Mouse (Mus musculus) heart, embryonic 10.5 days (tissue): ENCODE measurements around the gene Il25. TPM values are rescaled to one million over a fixed set of nuclear protein-coding genes. Genes with fewer than 3 reads are reported as not detected.

ENCODE experiments used
- DNase-seq: peaks from one replicate; pipeline ENCODE4 v3.0.0-alpha.2; 2017; ENCODE audit warnings: low spot score
- H3K27ac ChIP-seq: fragments of 300-500 bp; sonication (generic); 2 replicates; pipeline ENCODE4 v1.5.1; 2016; ENCODE audit warnings: mild to moderate bottlenecking
- H3K27me3 ChIP-seq: fragments of 300-500 bp; sonication (generic); 2 replicates; pipeline ENCODE4 v1.6.1; 2016; ENCODE audit warnings: mild to moderate bottlenecking; ENCODE audit not compliant: poor library complexity, insufficient read depth, severe bottlenecking
- H3K36me3 ChIP-seq: fragments of 300-500 bp; sonication (generic); 2 replicates; pipeline ENCODE4 v1.6.1; 2016; ENCODE audit warnings: mild to moderate bottlenecking, moderate library complexity
- H3K4me1 ChIP-seq: fragments of 300-500 bp; sonication (generic); 2 replicates; pipeline ENCODE4 v1.6.1; 2016; ENCODE audit warnings: mild to moderate bottlenecking
- H3K4me3 ChIP-seq: fragments of 300-500 bp; sonication (generic); 2 replicates; pipeline ENCODE4 v1.5.1; 2016; ENCODE audit warnings: mild to moderate bottlenecking, moderate library complexity
- H3K9me3 ChIP-seq: fragments of 300-500 bp; sonication (generic); 2 replicates; pipeline ENCODE4 v1.6.1; 2016; ENCODE audit warnings: mild to moderate bottlenecking, moderate library complexity
- WGBS: fragments of 180-500 bp; shearing (Covaris S2); methylation state at CpG from one replicate; pipeline ENCODE4 v1.1.7; 2016; 5-methylcytosine and 5-hydroxymethylcytosine counted together
- polyA plus RNA-seq: library from polyadenylated mRNA; unstranded; fragments of >200 nt; fragmentation: Nextera tagmentation; extraction: Ambion mirVana; gene quantifications from 2 replicates; pipeline ENCODE4 v1.2.1, GENCODE M21; 2016

The Il25 gene
- polyA plus RNA-seq, 1 experiment from 2014 or later = not detected

- no peak for DNase-seq
- Histone ChIP-seq H3K27me3 (no peaks in the 10 kb centered on the region), H3K4me1 (peaks cover 38% of the 10 kb centered on the region), H3K9me3 (no peaks in the 10 kb centered on the region), H3K36me3 (peaks cover 48% of the 10 kb centered on the region), H3K4me3 (peak overlapping the region; percentile 85), H3K27ac (peak overlapping the region; percentile 90)
- 3% methylated on average over 66 of the region's 69 CpGs for WGBS
These were observed 20.2 kb upstream of the Il25 start for GRCm38 (mm10) chr14:54912109-54912850.

- WGBS = 0% methylated on average over 28 of the region's 28 CpGs
- Histone ChIP-seq H3K27me3 (no peaks in the 10 kb centered on the region), H3K4me1 (peaks cover 37% of the 10 kb centered on the region), H3K4me3 (peak within 1 kb of the TSS; percentile 85), H3K36me3 (peaks cover 47% of the 10 kb centered on the region), H3K27ac (peak within 1 kb of the TSS; percentile 90), H3K9me3 (no peaks in the 10 kb centered on the region)
- DNase-seq = no peak
These were observed 19.6 kb upstream of the Il25 start, which contains the start of gene Slc22a17 for GRCm38 (mm10) chr14:54912886-54913285. Gene Slc22a17, minus strand, starts transcription at chr14:54913132.

GRCm38 (mm10) chr14:54913343-54913742 lies 19.2 kb upstream of the Il25 start:
- H3K9me3 ChIP-seq = no peaks in the 10 kb centered on the region
- peak overlapping the region; percentile 85 for H3K4me3 ChIP-seq
- no peaks in the 10 kb centered on the region for H3K27me3 ChIP-seq
- WGBS = 16% methylated on average over 10 of the region's 10 CpGs
- DNase-seq = no peak
- H3K27ac ChIP-seq = peak overlapping the region; percentile 90
- peaks cover 34% of the 10 kb centered on the region for H3K4me1 ChIP-seq
- peaks cover 46% of the 10 kb centered on the region for H3K36me3 ChIP-seq

GRCm38 (mm10) chr14:54920076-54920685 lies 12.3 kb upstream of the Il25 start:
- H3K36me3 ChIP-seq = peaks cover 70% of the 10 kb centered on the region
- H3K27ac ChIP-seq = no peak overlapping the region
- H3K9me3 ChIP-seq = peaks cover 9% of the 10 kb centered on the region; the same call in 1 of the 2 replicates
- H3K27me3 ChIP-seq = 0 out of 2 replicates have a peak, but pooled peaks cover 3% of the 10 kb centered on the region
- H3K4me3 ChIP-seq = no peak overlapping the region
- 91% methylated on average over 16 of the region's 16 CpGs for WGBS
- peaks cover 16% of the 10 kb centered on the region for H3K4me1 ChIP-seq
- DNase-seq = no peak

- peak overlapping the region; percentile 72 for H3K4me3 ChIP-seq
- peak overlapping the region; percentile 95 for H3K27ac ChIP-seq
- H3K27me3 ChIP-seq = peaks cover 26% of the 10 kb centered on the region; the same call in 1 of the 2 replicates
- peaks cover 30% of the 10 kb centered on the region for H3K36me3 ChIP-seq
- WGBS = 20% methylated on average over 7 of the region's 7 CpGs
- H3K4me1 ChIP-seq = peaks cover 45% of the 10 kb centered on the region
- peak; percentile 90 for DNase-seq
- peaks cover 9% of the 10 kb centered on the region; the same call in 1 of the 2 replicates for H3K9me3 ChIP-seq
These were observed 7.7 kb upstream of the Il25 start for GRCm38 (mm10) chr14:54924641-54925348.

GRCm38 (mm10) chr14:54925349-54926342 lies 6.8 kb upstream of the Il25 start, which contains the start of gene Efs:
Gene Efs, minus strand, starts transcription at chr14:54926126.
- Histone ChIP-seq H3K36me3 (peaks cover 21% of the 10 kb centered on the region), H3K4me1 (peaks cover 53% of the 10 kb centered on the region), H3K27me3 (peaks cover 26% of the 10 kb centered on the region; the same call in 1 of the 2 replicates), H3K27ac (peak within 1 kb of the TSS; percentile 95), H3K4me3 (peak within 1 kb of the TSS; percentile 72), H3K9me3 (peaks cover 9% of the 10 kb centered on the region; the same call in 1 of the 2 replicates)
- 3% methylated on average over 57 of the region's 57 CpGs for WGBS
- peak; percentile 87 for DNase-seq

- H3K27ac ChIP-seq = peak overlapping the region; percentile 95
- under 1% methylated on average over 48 of the region's 58 CpGs for WGBS
- 0 out of 2 replicates have a peak, but pooled peaks cover under 1% of the 10 kb centered on the region for H3K9me3 ChIP-seq
- peak overlapping the region; percentile 72 for H3K4me3 ChIP-seq
- H3K4me1 ChIP-seq = peaks cover 53% of the 10 kb centered on the region
- DNase-seq = no peak
- peaks cover 12% of the 10 kb centered on the region for H3K36me3 ChIP-seq
- H3K27me3 ChIP-seq = peaks cover 26% of the 10 kb centered on the region; the same call in 1 of the 2 replicates
These were observed 5.9 kb upstream of the Il25 start for GRCm38 (mm10) chr14:54926401-54927158.

GRCm38 (mm10) chr14:54927296-54927695 lies 5.2 kb upstream of the Il25 start:
- peak overlapping the region; percentile 95 for H3K27ac ChIP-seq
- peaks cover 53% of the 10 kb centered on the region for H3K4me1 ChIP-seq
- 12% methylated on average over 7 of the region's 7 CpGs for WGBS
- no peaks in the 10 kb centered on the region for H3K9me3 ChIP-seq
- peaks cover 4% of the 10 kb centered on the region for H3K36me3 ChIP-seq
- H3K27me3 ChIP-seq = peaks cover 26% of the 10 kb centered on the region; the same call in 1 of the 2 replicates
- H3K4me3 ChIP-seq = peak overlapping the region; percentile 72
- no peak for DNase-seq

- 67% methylated on average over 5 of the region's 5 CpGs for WGBS
- H3K4me3 ChIP-seq = no peak overlapping the region
- H3K9me3 ChIP-seq = no peaks in the 10 kb centered on the region
- no peaks in the 10 kb centered on the region for H3K36me3 ChIP-seq
- peaks cover 28% of the 10 kb centered on the region; the same call in 1 of the 2 replicates for H3K27me3 ChIP-seq
- no peak overlapping the region for H3K27ac ChIP-seq
- no peak for DNase-seq
- H3K4me1 ChIP-seq = peaks cover 47% of the 10 kb centered on the region
These were observed 2.7 kb upstream of the Il25 start for GRCm38 (mm10) chr14:54929801-54930200.

- peaks cover 28% of the 10 kb centered on the region; the same call in 1 of the 2 replicates for H3K27me3 ChIP-seq
- H3K4me3 ChIP-seq = no peak overlapping the region
- H3K36me3 ChIP-seq = no peaks in the 10 kb centered on the region
- no peak for DNase-seq
- H3K27ac ChIP-seq = no peak overlapping the region
- WGBS = 26% methylated on average over 2 of the region's 2 CpGs
- no peaks in the 10 kb centered on the region for H3K9me3 ChIP-seq
- peaks cover 45% of the 10 kb centered on the region for H3K4me1 ChIP-seq
These were observed 2.1 kb upstream of the Il25 start for GRCm38 (mm10) chr14:54930431-54930830.
